Mouse (Mus musculus) CH12.LX (cell line): ENCODE measurements around the gene Eif2ak3. TPM values are rescaled to one million over a fixed set of nuclear protein-coding genes. Genes with fewer than 3 reads are reported as not detected.
A peak's percentile ranks its signal among the peaks of the same experiment; 100 is the strongest.

Source experiments
- DNase-seq: peaks from one replicate; pipeline ENCODE4 v3.0.0-alpha.2; 2013; ENCODE audit errors: extremely low read depth
- H3K27ac ChIP-seq: 2 replicates; pipeline ENCODE4 v1.5.1; 2012; ENCODE audit warnings: low read depth, mild to moderate bottlenecking, control low read depth, moderate library complexity; ENCODE audit not compliant: insufficient read depth
- H3K27me3 ChIP-seq: replicated peaks from 2 replicates; pipeline ENCODE3; 2012; ENCODE audit warnings: inconsistent platforms
- H3K36me3 ChIP-seq, 2 experiments: replicated peaks in 1 of 2; 2 replicates each; pipeline versions ENCODE3 to v1.6.1; 2012; ENCODE audit warnings: inconsistent platforms in 1 of 2, low read length in 1 of 2, mild to moderate bottlenecking in 1 of 2, mixed read lengths in 1 of 2, moderate library complexity in 1 of 2; ENCODE audit not compliant: control insufficient read depth in 1 of 2, insufficient read depth in 1 of 2
- H3K4me1 ChIP-seq, 2 experiments: 2 replicates each; pipeline ENCODE4 v1.6.1; 2012; ENCODE audit warnings: inconsistent platforms in 1 of 2, moderate library complexity in 1 of 2; ENCODE audit not compliant: insufficient read depth in 2 of 2, control insufficient read depth in 1 of 2
- H3K4me2 ChIP-seq: 2 replicates; pipeline ENCODE4 v1.6.1; 2012; ENCODE audit warnings: low read depth, mild to moderate bottlenecking, control low read depth; ENCODE audit not compliant: poor library complexity, insufficient read depth, severe bottlenecking
- H3K4me3 ChIP-seq, 3 experiments: fragments of 150-350 bp in 1 of 3; sonication (generic) in 1 of 3; replicated peaks in 1 of 3; 2 replicates each; pipeline versions ENCODE3 to v1.5.1; 2011 to 2012; ENCODE audit warnings: low read depth in 2 of 3, low read length in 2 of 3, mild to moderate bottlenecking in 2 of 3, moderate library complexity in 2 of 3, control low read depth in 1 of 3, improper control_type of control experiment in 1 of 3, inconsistent platforms in 1 of 3, mixed read lengths in 1 of 3; ENCODE audit not compliant: poor library complexity in 1 of 3
- H3K79me2 ChIP-seq: replicated peaks from 2 replicates; pipeline ENCODE4 v1.6.1; 2012; ENCODE audit warnings: mild to moderate bottlenecking, moderate library complexity; ENCODE audit not compliant: control insufficient read depth, poor library complexity, insufficient read depth, severe bottlenecking; ENCODE audit errors: extremely low read depth
- H3K9ac ChIP-seq: 2 replicates; pipeline ENCODE4 v1.6.1; 2012; ENCODE audit warnings: low read depth, mild to moderate bottlenecking, control low read depth, moderate library complexity; ENCODE audit not compliant: insufficient read depth
- H3K9me3 ChIP-seq: replicated peaks from 2 replicates; pipeline ENCODE3; 2012; ENCODE audit warnings: low read length, inconsistent platforms, mixed read lengths
- BHLHE40 ChIP-seq: IDR thresholded peaks from 2 replicates; pipeline ENCODE4 v1.6.1; 2011; ENCODE audit warnings: mild to moderate bottlenecking, low read depth, low read length, improper control_type of control experiment
- CTCF ChIP-seq, 2 experiments: IDR thresholded peaks in 1 of 2; conservative IDR thresholded peaks in 1 of 2; 2 replicates each; pipeline ENCODE4 v1.5.1; 2011 to 2012; ENCODE audit warnings: low read depth in 2 of 2, low read length in 2 of 2, improper control_type of control experiment in 1 of 2, inconsistent platforms in 1 of 2, mild to moderate bottlenecking in 1 of 2, moderate library complexity in 1 of 2
- E2F4 ChIP-seq: IDR thresholded peaks from 2 replicates; pipeline ENCODE4 v1.6.1; 2011; ENCODE audit warnings: low read depth, low read length, improper control_type of control experiment; ENCODE audit not compliant: insufficient replicate concordance
- ELF1 ChIP-seq: IDR thresholded peaks from 2 replicates; pipeline ENCODE4 v1.6.1; 2014; ENCODE audit warnings: low read depth, mild to moderate bottlenecking, inconsistent platforms, low read length, improper control_type of control experiment
- EP300 ChIP-seq: IDR thresholded peaks from 2 replicates; pipeline ENCODE4 v1.6.1; 2011; ENCODE audit warnings: low read length, improper control_type of control experiment
- ETS1 ChIP-seq: conservative IDR thresholded peaks from 2 replicates; pipeline ENCODE4 v1.6.1; 2012; ENCODE audit warnings: low read depth, mild to moderate bottlenecking, inconsistent platforms, low read length, improper control_type of control experiment, moderate library complexity
- IRF4 ChIP-seq: IDR thresholded peaks from 2 replicates; pipeline ENCODE4 v1.6.1; 2014; ENCODE audit warnings: low read depth, mild to moderate bottlenecking, inconsistent platforms, low read length, improper control_type of control experiment
- JUN ChIP-seq: IDR thresholded peaks from 2 replicates; pipeline ENCODE4 v1.6.1; 2011; ENCODE audit warnings: low read depth, mild to moderate bottlenecking, low read length, improper control_type of control experiment, moderate library complexity; ENCODE audit not compliant: insufficient read depth
- JUND ChIP-seq: conservative IDR thresholded peaks from 2 replicates; pipeline ENCODE4 v1.6.1; 2011; ENCODE audit warnings: low read depth, low read length, improper control_type of control experiment
- KAT2A ChIP-seq: IDR thresholded peaks from 2 replicates; pipeline ENCODE4 v1.6.1; 2012; ENCODE audit warnings: low read length, improper control_type of control experiment, inconsistent platforms; ENCODE audit not compliant: insufficient replicate concordance
- MAX ChIP-seq: IDR thresholded peaks from 2 replicates; pipeline ENCODE4 v1.6.1; 2011; ENCODE audit warnings: low read length, improper control_type of control experiment
- MEF2A ChIP-seq: IDR thresholded peaks from 2 replicates; pipeline ENCODE4 v1.6.1; 2014; ENCODE audit warnings: low read depth, mild to moderate bottlenecking, inconsistent platforms, low read length, improper control_type of control experiment, borderline replicate concordance
- MYC ChIP-seq: IDR thresholded peaks from 2 replicates; pipeline ENCODE4 v1.6.1; 2011; ENCODE audit warnings: low read depth, mild to moderate bottlenecking, improper control_type of control experiment, low read length
- NRF1 ChIP-seq: IDR thresholded peaks from 2 replicates; pipeline ENCODE4 v1.6.1; 2014; ENCODE audit warnings: low read depth, mild to moderate bottlenecking, inconsistent platforms, low read length, improper control_type of control experiment, moderate library complexity
- POLR2A ChIP-seq: IDR thresholded peaks from 2 replicates; pipeline ENCODE4 v1.6.1; 2011; ENCODE audit warnings: low read depth, mild to moderate bottlenecking, improper control_type of control experiment, low read length
- POLR2AphosphoS2 ChIP-seq: IDR thresholded peaks from 2 replicates; pipeline ENCODE4 v1.6.1; 2011; ENCODE audit warnings: low read depth, low read length, improper control_type of control experiment
- RAD21 ChIP-seq: IDR thresholded peaks from 2 replicates; pipeline ENCODE4 v1.6.1; 2011; ENCODE audit warnings: low read depth, mild to moderate bottlenecking, low read length, improper control_type of control experiment, moderate library complexity
- RCOR1 ChIP-seq: conservative IDR thresholded peaks from 2 replicates; pipeline ENCODE4 v1.6.1; 2012; ENCODE audit warnings: low read depth, mild to moderate bottlenecking, inconsistent platforms, low read length, improper control_type of control experiment
- TCF12 ChIP-seq: IDR thresholded peaks from 2 replicates; pipeline ENCODE4 v1.6.1; 2014; ENCODE audit warnings: low read depth, mild to moderate bottlenecking, inconsistent platforms, low read length, improper control_type of control experiment
- UBTF ChIP-seq: IDR thresholded peaks from 2 replicates; pipeline ENCODE4 v1.6.1; 2012; ENCODE audit warnings: low read depth, mild to moderate bottlenecking, inconsistent platforms, low read length, improper control_type of control experiment, moderate library complexity
- USF2 ChIP-seq: conservative IDR thresholded peaks from 2 replicates; pipeline ENCODE4 v1.6.1; 2011; ENCODE audit warnings: low read depth, low read length, improper control_type of control experiment
- ZC3H11A ChIP-seq: IDR thresholded peaks from 2 replicates; pipeline ENCODE4 v1.6.1; 2012; ENCODE audit warnings: low read depth, mild to moderate bottlenecking, inconsistent platforms, low read length, improper control_type of control experiment
- ZKSCAN1 ChIP-seq: IDR thresholded peaks from 2 replicates; pipeline ENCODE4 v1.6.1; 2012; ENCODE audit warnings: low read depth, inconsistent platforms, low read length, improper control_type of control experiment, borderline replicate concordance
- ZNF384 ChIP-seq: IDR thresholded peaks from 2 replicates; pipeline ENCODE4 v1.6.1; 2012; ENCODE audit warnings: low read depth, low read length, improper control_type of control experiment, inconsistent platforms
- dilution Hi-C: fragments of 300-500 bp; cut with MboI; formaldehyde crosslinking; loops from 2 replicates; pipeline ENCODE4 v1.14.3; 2020; ENCODE audit warnings: low sequenced_read_pairs; ENCODE audit not compliant: extremely low pct_unique_long_range_greater_than_20kb, extremely low pct_ligation_motif_present
- in situ Hi-C: fragments of 300-500 bp; cut with MboI; formaldehyde crosslinking; loops from 3 replicates; pipeline ENCODE4 v1.14.3; 2019; ENCODE audit warnings: low sequenced_read_pairs, low pct_ligation_motif_present, low pct_unique_long_range_greater_than_20kb, mixed read lengths
- polyA plus RNA-seq: library from polyadenylated mRNA; unstranded; fragments of >175 nt; gene quantifications from 2 replicates; pipeline ENCODE4 v1.2.1, GENCODE M21; 2012; ENCODE audit warnings: low read depth; ENCODE audit not compliant: insufficient read length
- total RNA-seq, 2 experiments: library from RNA; depleted of rRNA; stranded (reverse); fragments of 300-350 nt in 1 of 2; fragments of >200 nt in 1 of 2; gene quantifications; 2 replicates each; pipeline ENCODE4 v1.2.3; 2012 to 2014

The Eif2ak3 gene
- total and polyA plus RNA-seq, 3 experiments: 21.2 to 38.9 (median 23.1) TPM

DNA sequence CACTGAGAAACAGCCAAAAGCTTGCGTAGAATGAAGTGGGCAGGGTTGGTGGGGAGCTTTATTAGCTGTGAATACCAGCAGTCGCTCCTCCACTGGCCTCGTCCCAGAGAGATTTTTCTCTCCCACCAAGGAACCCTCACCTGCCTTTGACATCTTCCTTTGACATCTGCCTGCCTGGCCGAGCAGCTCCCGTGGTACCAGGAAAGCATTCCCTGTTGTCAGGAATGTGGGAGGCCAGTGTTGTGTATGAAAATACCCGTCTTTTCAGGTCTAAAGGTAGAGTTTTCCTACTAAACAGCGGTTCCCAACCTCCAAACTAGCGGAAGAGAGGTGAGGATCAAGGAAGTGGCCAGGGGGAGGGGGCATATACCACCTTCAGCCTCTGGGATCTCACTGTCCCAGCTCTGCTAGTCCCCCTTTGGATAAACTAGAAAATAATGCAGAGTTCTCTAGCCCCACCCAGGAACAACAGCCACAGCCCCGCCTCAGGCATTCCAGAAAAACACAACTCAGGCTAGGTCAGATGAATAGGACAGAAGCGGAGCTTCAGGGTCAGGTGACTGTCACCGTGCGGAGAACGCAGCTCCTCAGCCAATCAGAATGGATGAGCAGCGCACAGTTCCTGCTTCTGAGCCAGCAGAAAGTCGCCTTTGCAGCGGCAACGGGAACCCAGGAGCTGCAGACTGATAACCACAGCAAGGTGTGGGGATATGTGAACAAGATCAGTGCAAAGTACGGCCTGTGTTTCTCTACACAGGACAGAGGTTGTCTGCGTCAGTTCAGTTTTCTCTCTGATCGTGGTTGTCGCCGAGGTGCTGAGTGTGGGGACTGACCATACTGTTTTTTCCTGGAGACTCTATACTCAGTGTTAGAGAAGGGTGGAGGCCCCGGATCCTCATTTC, 20.0 kb upstream of the Eif2ak3 start (continued):
- TF ChIP-seq NRF1 (no peak), CTCF (conservative IDR thresholded peaks at IDR 0.05 in 1 of 2, IDR thresholded peaks at IDR 0.05 in 1 of 2; ENCODE audit: low read depth in 2 of 2, low read length in 2 of 2) (no peak), ZNF384 (0 out of 2 replicates have a peak, but pooled peaks have one; percentile 13), ETS1 (peak; percentile 52; the same call in 1 of the 2 replicates), USF2 (peak; percentile 80), POLR2AphosphoS2 (peak; percentile 65; the same call in 1 of the 2 replicates), MEF2A (peak; percentile 42; the same call in 1 of the 2 replicates), RCOR1 (no peak), POLR2A (peak; percentile 79), E2F4 (no peak), IRF4 (peak; percentile 61; the same call in 1 of the 2 replicates), TCF12 (0 out of 2 replicates have a peak, but pooled peaks have one; percentile 28), EP300 (no peak), ZKSCAN1 (no peak), MAX (peak; percentile 75), JUN (no peak), JUND (0 out of 2 replicates have a peak, but pooled peaks have one; percentile 20)

DNA sequence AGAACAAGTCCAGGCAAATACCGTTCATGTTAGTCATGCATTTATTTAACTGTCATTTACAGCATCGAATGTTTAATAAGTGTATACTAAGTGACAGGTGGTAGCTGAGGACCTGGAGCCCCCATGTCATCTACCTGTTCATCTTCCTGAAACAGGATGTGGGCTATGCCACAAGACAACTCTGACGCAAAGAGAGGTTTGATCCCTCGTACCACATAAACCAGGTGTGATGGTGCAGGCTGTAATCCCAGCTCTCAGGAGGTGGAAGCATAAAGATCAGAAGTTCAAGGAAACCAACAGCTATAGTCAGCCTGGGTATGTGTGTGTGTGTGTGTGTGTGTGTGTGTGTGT, 19.4 kb upstream of the Eif2ak3 start:
- no peaks in the 10 kb centered on the region for H3K36me3 ChIP-seq
- H3K4me2 ChIP-seq: peak overlapping the region; percentile 37
- peak overlapping the region; percentile 88 for H3K27ac ChIP-seq
- in situ Hi-C loops: loop anchor here (25.0 kb wide), 1 partner anchor 312 kb away; the partner anchor contains the start of gene Thnsl2
- H3K4me1 ChIP-seq: peaks cover 19 to 52% of the 10 kb centered on the region in 2 experiments
- peak overlapping the region; percentile 53 to 58 (median 56) for H3K4me3 ChIP-seq
- dilution Hi-C loops: no loop called here
- peak overlapping the region; percentile 39 for H3K9ac ChIP-seq
- no peak for DNase-seq
- no peaks in the 10 kb centered on the region for H3K27me3 ChIP-seq
- no peaks in the 10 kb centered on the region for H3K79me2 ChIP-seq
- TF ChIP-seq UBTF: no peak
- no peak for TF ChIP-seq E2F4
- TF ChIP-seq KAT2A: no peak
- TF ChIP-seq JUND: no peak
- no peak for TF ChIP-seq MAX
- no peak; the same call in 1 of the 2 replicates for TF ChIP-seq MYC
- TF ChIP-seq ZNF384: no peak
- TF ChIP-seq RCOR1: no peak
- TF ChIP-seq ZKSCAN1: no peak
- TF ChIP-seq ELF1: no peak
- no peak for TF ChIP-seq BHLHE40
- TF ChIP-seq ZC3H11A: no peak
- no peak for TF ChIP-seq RAD21
- H3K9me3 ChIP-seq: peaks cover 10% of the 10 kb centered on the region
